Mouse (Mus musculus) layer of hippocampus, adult 9-10 months (tissue): ENCODE measurements around the gene Tle6.
A peak's percentile ranks its signal among the peaks of the same experiment; 100 is the strongest.

Experiments used
- DNase-seq: peaks from one replicate; pipeline ENCODE4 v3.0.0; 2022; ENCODE audit warnings: low spot score

Gene Tle6

DNA sequence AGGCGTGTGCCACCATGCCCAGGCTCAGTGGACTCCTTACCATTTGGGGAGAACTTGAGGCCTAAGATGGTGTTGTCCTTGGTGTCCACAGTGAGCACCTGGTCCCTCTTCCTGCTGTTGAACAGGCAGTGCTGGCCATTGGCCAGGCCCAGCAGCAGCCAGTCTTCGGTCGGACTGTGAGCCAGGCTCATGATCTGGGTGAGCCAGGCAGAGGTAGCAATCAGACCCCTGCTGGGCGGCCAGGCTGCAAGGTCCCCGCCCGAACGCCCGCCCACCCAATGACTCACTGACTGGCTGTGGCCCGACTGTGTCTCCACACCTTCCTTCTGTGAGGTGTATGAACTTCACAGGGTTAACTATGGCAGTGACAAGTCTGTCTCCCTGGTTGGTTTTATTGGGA, 9.0 kb downstream of the Tle6 start:
- no peak for DNase-seq

- no peak for DNase-seq
Observed at GRCm38 (mm10) chr10:81588739-81589138, 12.1 kb downstream of the Tle6 start.

DNA sequence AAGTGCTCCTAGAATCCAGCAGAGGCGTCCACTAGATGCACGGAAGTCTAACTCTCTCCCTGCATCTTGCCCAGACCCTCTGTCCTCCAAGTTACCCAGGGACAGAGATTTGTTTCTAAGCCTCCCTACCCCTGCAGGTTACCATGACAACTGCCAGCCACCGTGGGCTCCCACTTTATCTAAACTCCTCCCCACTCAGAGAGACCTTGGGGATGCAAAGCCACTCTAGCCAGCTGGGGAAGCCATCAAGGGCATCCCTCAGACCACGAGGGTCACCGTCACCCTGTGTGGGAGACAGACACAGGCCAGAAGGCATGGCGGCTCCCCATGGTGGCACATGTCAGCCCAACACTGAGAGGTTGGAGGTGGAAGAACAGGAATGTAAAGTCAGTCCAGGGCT, 17.5 kb downstream of the Tle6 start:
- DNase-seq: no peak

- no peak for DNase-seq
Observed at GRCm38 (mm10) chr10:81580441-81581070, 20.3 kb downstream of the Tle6 start.

DNA sequence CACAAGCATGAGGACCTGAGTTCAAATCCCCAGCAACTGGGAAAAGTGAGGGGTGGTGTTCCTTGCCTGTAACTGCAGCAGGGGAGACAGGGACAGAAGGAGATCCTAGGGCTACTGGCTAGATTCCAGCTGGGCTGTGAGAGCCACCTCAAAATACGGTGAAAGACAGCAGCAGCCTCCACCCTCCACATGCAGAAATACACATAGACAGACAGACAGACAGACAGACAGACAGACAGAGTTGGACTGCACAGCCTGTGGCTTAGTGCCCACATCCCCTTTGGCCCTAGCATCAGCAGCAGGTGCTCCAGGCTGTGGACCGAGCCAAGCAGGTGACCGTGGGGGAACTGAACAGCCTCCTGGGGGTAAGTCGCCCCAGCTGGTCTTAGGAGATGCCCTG, 20.9 kb downstream of the Tle6 start:
- no peak for DNase-seq

DNA sequence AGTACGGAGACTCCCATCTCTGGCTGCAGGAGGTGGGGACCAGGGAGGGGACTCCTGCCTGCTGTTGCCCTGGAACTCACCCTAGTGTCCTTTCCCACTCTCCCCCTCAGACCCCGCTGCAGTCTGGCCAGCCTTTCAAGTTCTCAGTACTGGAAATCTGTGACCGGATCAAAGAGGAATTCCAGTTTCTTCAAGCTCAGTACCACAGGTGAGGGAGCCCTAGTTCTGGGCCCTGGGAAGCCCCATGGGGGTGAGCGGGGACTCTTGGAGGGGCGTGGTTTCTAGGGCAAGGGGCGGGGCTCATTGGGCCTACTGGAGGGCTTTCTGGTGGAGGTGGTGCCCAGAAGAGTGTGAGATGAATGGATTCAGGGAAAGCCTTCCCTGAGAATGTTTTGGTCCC, 25.2 kb downstream of the Tle6 start:
- no peak for DNase-seq

DNA sequence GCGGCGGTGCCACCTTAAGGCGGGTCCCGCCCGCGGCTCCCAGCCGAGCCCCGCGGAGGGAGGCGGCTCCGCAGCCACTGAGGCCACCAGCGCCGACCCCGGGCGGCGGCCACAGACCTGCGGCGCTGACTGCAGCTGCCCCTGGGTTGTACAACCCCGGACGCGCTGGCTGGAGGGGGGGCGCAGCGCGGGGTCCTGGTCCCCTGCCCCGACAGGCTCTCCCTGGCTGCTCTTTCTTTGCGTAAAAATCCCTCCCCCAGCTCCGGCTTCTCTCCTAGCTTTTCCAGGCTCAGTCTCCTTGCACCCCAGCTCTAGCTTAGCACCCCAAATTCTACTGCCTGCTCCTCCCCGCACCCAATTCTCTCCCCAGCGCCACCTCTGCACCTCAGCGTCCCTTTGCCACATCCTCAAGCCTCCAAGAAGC, 25.7 kb downstream of the Tle6 start:
- no peak for DNase-seq

- DNase-seq: no peak
Observed at GRCm38 (mm10) chr10:81574081-81575056, 26.5 kb downstream of the Tle6 start, which contains the start of gene Tle2. Tle2 (plus strand) TSS chr10:81574561.

DNA sequence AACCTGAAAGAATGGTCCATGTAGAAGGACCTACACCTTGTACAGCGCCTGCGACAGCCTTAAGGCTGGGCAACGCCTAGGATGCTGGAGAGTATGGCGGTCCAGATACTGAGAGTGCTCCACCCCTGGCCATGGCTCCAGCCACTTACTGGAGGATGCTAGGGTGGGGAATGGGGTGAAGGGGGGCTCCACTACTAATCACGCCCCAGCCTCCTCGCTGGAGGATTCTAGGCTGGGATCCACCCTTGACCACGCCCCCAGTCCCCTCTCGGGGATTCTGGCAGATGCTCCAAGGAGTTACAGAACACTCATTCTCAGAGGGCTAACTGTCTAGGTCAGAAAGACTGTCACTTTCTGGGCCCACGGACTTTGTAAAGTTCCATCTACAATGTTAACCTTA, 27.9 kb downstream of the Tle6 start:
- DNase-seq: no peak

DNA sequence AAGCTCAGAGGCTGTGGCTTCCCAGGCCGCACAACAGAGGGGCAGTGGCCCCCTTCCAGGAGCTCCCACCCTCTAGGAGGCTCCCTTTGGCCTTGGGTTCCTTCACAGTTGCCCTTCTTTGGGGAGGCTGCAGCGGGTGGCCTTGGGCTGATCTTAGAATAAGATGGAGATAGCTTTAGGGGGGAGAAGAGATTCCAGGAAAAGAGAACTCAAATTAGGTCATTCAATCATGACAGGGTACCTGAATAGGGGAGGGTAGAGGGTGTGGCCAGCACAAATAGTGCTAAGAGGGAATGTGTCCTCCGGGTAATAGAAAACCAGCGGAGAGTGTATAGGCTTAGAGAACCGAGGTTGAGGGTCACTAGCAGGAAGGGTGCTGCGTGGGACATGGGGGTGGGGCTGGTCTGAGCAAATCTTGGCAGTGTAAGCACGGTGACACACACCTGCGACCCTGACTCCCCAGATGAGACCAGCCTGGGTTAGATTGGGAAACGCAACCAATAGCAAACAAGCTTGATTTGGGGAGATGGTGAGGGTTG, 28.7 kb downstream of the Tle6 start:
- no peak for DNase-seq

- peak; percentile 100 for DNase-seq
Observed at GRCm38 (mm10) chr10:81571501-81571876, 29.4 kb downstream of the Tle6 start.

DNA sequence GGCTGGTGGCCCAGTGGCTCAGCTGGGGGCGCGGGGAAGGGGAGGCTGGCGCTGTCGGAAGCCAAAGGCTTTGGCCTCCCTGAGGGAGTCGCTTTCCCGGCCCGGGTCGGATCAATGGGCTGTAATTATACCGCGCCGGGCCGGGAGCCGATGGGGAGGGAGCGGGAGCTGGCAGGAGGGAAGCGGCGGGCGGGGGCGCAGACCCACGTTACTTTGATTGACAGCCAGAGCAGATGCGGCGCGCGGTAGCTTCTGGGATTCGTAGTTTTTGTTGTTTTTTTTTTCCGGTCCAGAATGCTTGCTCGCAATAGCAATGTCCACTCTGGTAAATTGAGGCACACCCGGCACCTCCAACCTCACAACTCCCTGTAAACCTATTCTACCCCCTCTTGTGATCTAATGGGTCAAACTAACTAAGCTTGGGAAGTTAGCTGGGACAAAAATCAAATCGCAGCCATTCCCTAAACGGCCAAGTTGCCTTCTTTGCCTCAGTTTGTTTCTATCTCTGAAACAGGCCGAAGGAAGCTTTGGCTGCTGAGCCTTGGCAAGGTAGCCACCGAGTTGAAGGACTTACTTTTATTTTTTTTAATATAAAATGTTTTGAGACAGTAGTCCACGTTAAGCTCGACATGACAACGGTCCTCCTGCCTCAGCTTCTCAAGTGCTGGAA, 29.9 kb downstream of the Tle6 start:
- DNase-seq: peak; percentile 80

DNA sequence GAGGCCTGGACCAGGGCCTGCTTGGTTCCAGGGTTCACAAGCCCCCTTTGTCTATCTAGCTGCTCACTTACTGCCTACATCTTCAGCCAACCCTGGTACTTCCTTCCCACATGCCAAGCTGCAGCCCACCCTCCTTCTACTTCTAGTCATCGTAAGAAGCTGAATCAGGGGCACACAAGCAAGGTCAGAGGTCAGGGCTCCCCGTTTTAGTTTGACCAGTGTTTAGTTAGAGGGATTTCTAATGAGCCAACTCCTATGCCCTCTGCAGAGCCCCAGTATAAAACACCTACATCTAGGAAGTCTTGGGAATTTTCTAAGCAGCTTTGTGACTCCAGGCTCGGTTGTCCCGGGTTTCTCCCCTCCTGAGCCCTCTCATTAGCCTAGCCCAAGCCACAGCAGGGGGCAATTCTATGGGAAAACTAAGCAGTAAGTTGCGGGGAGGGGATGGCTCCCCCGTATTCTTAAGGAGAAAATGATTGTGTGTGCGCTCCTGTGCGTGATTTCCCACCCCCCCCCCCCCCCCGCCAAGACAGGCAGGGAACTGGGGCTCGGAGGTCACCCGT, 30.6 kb downstream of the Tle6 start:
- no peak for DNase-seq

DNA sequence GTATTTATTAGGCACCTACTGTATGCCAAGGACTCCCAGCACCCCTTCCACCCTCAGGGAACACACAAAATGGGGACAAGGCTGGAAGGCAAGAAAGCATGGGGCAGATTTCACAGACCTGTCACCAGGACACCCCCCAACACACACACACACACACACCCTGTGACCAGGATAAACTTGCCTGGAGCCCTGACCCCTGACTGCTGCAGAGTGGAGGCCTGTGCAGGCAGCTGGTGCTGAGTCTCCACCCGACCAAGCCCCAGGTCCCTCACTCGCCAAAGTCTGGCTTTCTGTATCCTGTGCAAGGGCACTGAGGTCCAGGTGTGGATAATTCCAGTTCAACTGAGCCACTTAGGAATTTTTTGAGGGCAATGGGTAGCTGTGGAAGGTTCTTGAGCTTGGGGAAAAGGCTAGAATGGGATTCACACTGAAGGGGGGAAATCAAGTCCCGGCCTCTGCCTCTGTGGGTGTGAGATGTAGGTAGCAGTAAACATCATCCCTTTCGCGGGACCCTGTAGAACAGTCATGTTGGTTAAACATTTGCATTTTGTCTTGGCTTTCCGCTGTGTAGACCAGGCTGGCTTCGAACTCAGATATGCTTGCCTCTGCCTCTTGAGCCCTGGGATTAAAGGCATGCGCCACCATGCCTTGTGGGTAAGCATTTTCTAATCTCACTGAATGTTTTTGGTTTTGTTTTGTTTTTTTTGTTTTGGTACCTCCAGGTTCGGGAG, 31.2 kb downstream of the Tle6 start:
- DNase-seq: no peak

DNA sequence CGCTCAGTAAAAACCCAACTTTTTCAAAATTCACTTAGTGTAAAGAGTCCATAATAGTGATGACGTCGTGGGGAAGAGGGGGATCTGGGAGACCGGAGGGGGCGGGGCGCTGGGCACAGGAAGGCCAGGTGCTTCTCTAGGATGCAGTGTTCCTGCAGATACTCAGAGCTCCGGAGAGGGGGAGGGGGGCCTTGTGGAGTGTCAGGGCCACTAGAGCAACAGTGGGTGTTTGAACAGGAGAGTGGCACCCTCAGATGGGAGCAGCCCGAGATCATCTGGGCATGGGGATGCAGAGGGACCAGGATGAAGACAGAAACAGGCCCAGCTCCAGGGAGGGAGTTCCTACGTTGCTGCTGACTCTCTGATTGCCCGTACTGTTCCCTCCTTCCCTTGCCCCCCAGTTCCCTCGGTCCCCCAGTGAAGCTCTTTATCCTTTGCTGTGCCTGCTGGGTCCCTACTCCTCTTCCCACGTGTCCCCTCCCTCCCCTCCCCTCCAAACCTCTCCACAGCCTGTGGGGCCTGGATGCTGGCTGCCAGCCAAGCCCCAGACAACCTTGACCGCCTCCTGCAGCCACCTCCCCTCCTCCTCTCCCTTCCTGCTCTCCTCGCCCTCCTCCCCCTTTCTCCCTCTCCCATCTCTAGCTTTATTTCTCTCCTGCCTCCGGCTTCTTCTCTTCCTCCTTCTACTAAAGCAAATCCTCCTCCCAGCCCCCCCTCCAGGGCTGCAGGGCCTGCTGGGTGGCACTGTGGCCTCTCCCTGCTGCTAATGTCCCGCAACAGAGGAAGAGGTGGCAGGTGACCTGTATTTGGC, 32.3 kb downstream of the Tle6 start:
- no peak for DNase-seq

DNA sequence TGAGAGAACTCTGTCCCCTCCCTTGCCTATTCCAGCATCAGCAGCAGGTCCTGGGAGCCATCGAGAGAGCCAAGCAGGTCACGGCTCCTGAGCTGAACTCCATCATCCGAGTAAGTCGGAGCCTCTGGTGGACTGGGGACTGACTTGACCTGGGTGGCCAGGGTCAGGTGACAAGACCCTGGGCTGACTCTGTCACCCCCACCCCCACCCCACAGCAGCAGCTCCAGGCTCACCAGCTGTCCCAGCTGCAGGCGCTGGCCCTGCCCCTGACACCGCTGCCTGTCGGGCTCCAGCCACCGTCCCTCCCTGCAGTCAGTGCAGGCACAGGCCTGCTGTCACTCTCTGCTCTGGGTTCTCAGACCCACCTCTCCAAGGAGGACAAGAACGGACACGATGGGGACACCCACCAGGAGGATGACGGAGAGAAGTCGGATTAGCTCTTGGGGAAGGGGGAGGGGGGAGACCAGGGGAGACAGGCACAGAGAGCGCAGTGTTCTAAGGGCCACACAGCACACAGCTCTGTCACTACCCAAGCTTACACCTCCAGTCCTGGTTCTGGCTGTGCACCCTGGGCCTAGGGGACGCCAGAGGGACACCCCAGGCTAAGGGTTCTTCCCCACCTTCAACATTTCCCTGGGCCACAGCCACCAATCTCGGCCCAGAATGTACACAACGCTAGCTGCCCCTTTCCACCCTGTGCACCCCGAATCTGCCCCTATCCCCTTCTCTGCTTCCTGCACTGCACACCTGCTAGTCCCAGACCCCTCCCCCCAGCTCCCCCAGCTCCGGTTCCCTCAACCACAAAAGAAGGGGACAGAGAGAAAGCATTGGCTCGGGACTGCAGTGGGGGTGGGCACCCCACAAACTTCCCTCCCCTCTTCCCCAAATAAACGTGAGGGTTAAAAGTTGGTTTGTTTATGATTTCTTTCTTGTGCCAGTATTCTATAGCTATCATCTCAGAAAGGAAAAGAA, 35.3 kb downstream of the Tle6 start:
- no peak for DNase-seq

DNA sequence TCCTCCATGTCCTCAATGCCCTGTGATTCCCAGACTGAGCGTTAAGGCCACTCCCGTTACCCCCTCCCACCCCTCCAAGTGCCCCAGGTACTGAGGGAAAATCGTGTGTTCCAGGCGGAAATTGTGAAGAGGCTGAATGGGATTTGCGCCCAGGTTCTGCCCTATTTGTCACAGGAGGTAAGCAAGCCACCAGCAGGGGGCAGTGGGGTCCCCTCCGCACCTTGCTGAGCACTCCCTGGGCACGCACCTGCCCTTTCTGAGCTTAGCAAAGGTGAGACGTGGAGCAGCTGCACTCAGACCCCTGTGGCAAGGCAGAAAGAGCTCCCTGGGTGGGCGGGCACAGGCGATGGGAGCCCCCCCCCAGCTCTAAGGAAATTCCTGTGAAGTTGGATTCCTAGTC, 36.1 kb downstream of the Tle6 start:
- no peak for DNase-seq

GRCm38 (mm10) chr10:81564216-81564615, 36.7 kb downstream of the Tle6 start:
- DNase-seq: no peak

- no peak for DNase-seq
Observed at GRCm38 (mm10) chr10:81563481-81563880, 37.4 kb downstream of the Tle6 start.
